Mouse (Mus musculus): ENCODE measurements at regions not wholly inside any gene's neighbourhood (a gene's known extent, or its start where the extent isn't known, plus 50 kb on each side); places are given as distances from the start of the nearest gene placed in this dataset.

DNA sequence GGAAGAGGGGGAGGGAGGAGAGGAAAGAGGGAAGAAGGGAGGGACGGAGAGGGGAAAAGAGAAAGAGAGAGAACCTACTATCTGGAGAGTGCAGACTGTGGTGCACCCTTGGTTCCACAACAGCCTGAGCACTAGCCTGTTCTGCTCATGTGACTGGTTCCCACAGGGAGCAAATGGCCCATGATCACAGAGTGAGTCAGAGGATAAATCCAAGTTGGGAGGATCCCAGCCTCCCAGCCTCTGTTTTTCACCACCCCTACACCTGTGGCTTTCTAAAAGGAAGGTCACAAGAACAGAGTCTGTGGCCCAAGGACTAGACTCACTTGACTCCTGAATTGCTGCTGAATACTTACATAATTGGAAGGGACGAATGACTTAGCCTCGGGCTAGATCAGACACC lies 185.9 kb upstream of the Bcl6 start:
- TF ChIP-seq POLR2A (IDR thresholded peaks at IDR 0.05; ENCODE audit: borderline replicate concordance, insufficient read depth, low read length) (no peak), CTCF (IDR thresholded peaks at IDR 0.05; ENCODE audit: borderline replicate concordance, insufficient read depth, low read depth, low read length) (no peak)

All from cerebellum, adult 2 months (tissue).